In genomic region chr4:43441639-43442038, GRCm38 (mm10) we compare ENCODE assay signal across 8 mouse cellular contexts. TPM values are rescaled to one million over a fixed set of nuclear protein-coding genes. Genes with fewer than 3 reads are reported as not detected.
DNase-seq lines count a peak whose midpoint lies in the region; ATAC-seq and TF ChIP-seq lines count a peak whose summit lies in the region.

TSS of gene Tesk1 (plus strand) at chr4:43441939.

- H3K4me1 ChIP-seq in heart, embryonic 13.5 days, result peaks cover 18% of the 10 kb centered on the region

- H3K27ac ChIP-seq in heart, embryonic 13.5 days (replicated peaks), result peak within 1 kb of the TSS; percentile 96

- H3K36me3 ChIP-seq in heart, embryonic 13.5 days, result peaks cover 21% of the 10 kb centered on the region

- intact Hi-C loops in left cerebral cortex, postnatal 25 days (cut with DNase I), result loop anchor here (1.0 to 5.0 kb wide), 6 partner anchors 37 to 215 kb away; partner anchors contain the start of genes Gba2, Hint2 and Rgp1

- peak within 1 kb of the TSS; percentile 96 for H3K4me3 ChIP-seq in heart, embryonic 13.5 days

- TF ChIP-seq POLR2A in brain, embryonic 14.5 days (IDR thresholded peaks at IDR 0.05; ENCODE audit: borderline replicate concordance, extremely low read depth, insufficient read depth, insufficient read length, poor library complexity, severe bottlenecking), result no peak

- H3K4me2 ChIP-seq in heart, embryonic 13.5 days, result peak within 1 kb of the TSS; percentile 97

- H3K27me3 ChIP-seq in heart, embryonic 13.5 days (replicated peaks), result no peaks in the 10 kb centered on the region

- no peak for ATAC-seq in heart, embryonic 13.5 days (ENCODE audit: extremely low read depth, insufficient number of reproducible peaks, low FRiP score, low TSS enrichment)
- no peak for ATAC-seq in neutrophil, adult 5-6 weeks (ENCODE audit: extremely low read depth, insufficient number of reproducible peaks, low FRiP score, poor library complexity, severe bottlenecking)

- H3K9me3 ChIP-seq in heart, embryonic 13.5 days, result no peaks in the 10 kb centered on the region

- no peak for DNase-seq in left cerebral cortex, adult 18-20 months (ENCODE audit: low spot score in 2 of 2)
- no peak for DNase-seq in left cerebral cortex, adult 11 months (ENCODE audit: low spot score)
- no peak for DNase-seq in brain, embryonic 14.5 days (ENCODE audit: low read depth)
- DNase-seq in left cerebral cortex, postnatal 25 days (ENCODE audit: low spot score in 2 of 2), result no peak
- DNase-seq in spleen, adult 18-20 months, result no peak
- DNase-seq in lung, postnatal 10 days, result no peak

- TF ChIP-seq CTCF in brain, embryonic 14.5 days (IDR thresholded peaks at IDR 0.05; ENCODE audit: borderline replicate concordance, extremely low read depth, insufficient read depth, insufficient read length), result no peak

- H3K9ac ChIP-seq in heart, embryonic 13.5 days, result peak within 1 kb of the TSS; percentile 99

- WGBS in heart, embryonic 13.5 days, result 25% methylated on average over 4 of the region's 4 CpGs

RNA-seq across cellular contexts. Expression of gene Tesk1, which starts in this region (rescaled TPM):
- total RNA-seq in left cerebral cortex, adult 18-20 months (2021), result 10 to 100 TPM; 90.6 to 96.5 TPM
- 89.1 and 109 TPM in 2 replicates for polyA plus RNA-seq in brain, embryonic 14.5 days (2012; rRNA removed)
- 3.8 and 4.0 TPM in 2 replicates for polyA plus RNA-seq in heart, embryonic 13.5 days (2015; fragmentation: Nextera tagmentation; extraction: Ambion mirVana)
- 10 to 100 TPM; 86.6 to 87.1 TPM for total RNA-seq in left cerebral cortex, postnatal 25 days (2021)
- total RNA-seq in neutrophil, adult 5-6 weeks (2017), result 32.1 and 33.5 TPM in 2 replicates

Comparison
In these comparisons a context has a peak if more than half of its experiments do, and no peak if none do; other contexts are left out.
1. RNA of gene Tesk1 (polyA plus RNA-seq): 89.1 to 109 TPM in brain, embryonic 14.5 days; 3.8 to 4.0 TPM in heart, embryonic 13.5 days; every median in the first group is over 10 times any median in the second.